Mouse (Mus musculus) heart, postnatal 0 days (tissue): Measurements from ENCODE around the gene Kdm2b.

Experiments
- CTCF ChIP-seq: IDR thresholded peaks from 2 replicates; pipeline ENCODE4 v1.5.1; 2016; ENCODE audit warnings: antibody characterized with exemption, control low read depth, low read depth
- EP300 ChIP-seq: IDR thresholded peaks from 2 replicates; pipeline ENCODE4 v1.6.1; 2016; ENCODE audit warnings: antibody characterized with exemption, low read depth

DNA sequence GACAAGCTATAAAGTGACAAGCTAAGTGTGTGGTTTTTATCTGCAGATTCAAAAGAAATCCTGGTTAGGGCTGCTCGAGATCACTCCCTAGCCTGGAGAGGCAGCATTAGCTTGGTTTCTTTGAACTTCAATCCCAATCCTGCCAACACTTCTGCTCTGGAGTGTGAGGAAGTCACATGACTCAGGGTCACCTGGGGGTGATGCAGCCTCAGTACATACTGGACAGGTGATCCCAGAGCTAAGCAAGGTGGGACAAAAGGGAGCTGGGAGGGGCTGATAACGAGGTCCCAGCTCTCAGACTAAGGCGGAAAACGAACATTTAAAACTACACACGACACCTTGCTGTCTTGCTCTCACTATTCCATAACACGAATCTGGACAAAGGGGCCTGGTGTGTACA is 24.8 kb downstream of the Kdm2b start:
- TF ChIP-seq CTCF (no peak), EP300 (no peak)
